Mouse (Mus musculus) lung, postnatal 0 days (tissue): Measurements from ENCODE around the gene Amotl1.

Experiments used
- CTCF ChIP-seq: IDR thresholded peaks from 2 replicates; pipeline ENCODE4 v1.5.1; 2016; ENCODE audit warnings: antibody characterized with exemption, mild to moderate bottlenecking
- EP300 ChIP-seq: IDR thresholded peaks from 2 replicates; pipeline ENCODE4 v1.6.1; 2016; ENCODE audit warnings: antibody characterized with exemption, mild to moderate bottlenecking, control low read depth

GRCm38 (mm10) chr9:14642251-14643021, 2.4 kb downstream of the Amotl1 start:
- TF ChIP-seq CTCF = no peak
- TF ChIP-seq EP300 = peak; percentile 24; the same call in 1 of the 2 replicates
